Mouse (Mus musculus) heart, embryonic 16.5 days (tissue): ENCODE data around the gene Mamstr. TPM values are rescaled to one million over a fixed set of nuclear protein-coding genes. Genes with fewer than 3 reads are reported as not detected.
A peak's percentile ranks its signal among the peaks of the same experiment; 100 is the strongest.

Experiments
- ATAC-seq: fragments of 200-750 bp; cut with Nextera tagmentation; replicated peaks from 2 replicates; pipeline ENCODE4 v1.8.0; 2017; ENCODE audit warnings: moderate number of reproducible peaks; ENCODE audit not compliant: insufficient read depth, low FRiP score; ENCODE audit errors: extremely low read depth
- H3K27ac ChIP-seq: fragments of 300-500 bp; sonication (generic); 2 replicates; pipeline ENCODE4 v1.5.1; 2014; ENCODE audit warnings: mild to moderate bottlenecking, low read length, control low read depth, moderate library complexity
- H3K27me3 ChIP-seq: fragments of 300-500 bp; sonication (generic); 2 replicates; pipeline ENCODE4 v1.6.1; 2014; ENCODE audit warnings: low read length, mixed read lengths; ENCODE audit not compliant: control insufficient read depth, insufficient read depth
- H3K36me3 ChIP-seq: fragments of 300-500 bp; sonication (generic); 2 replicates; pipeline ENCODE4 v1.6.1; 2014; ENCODE audit not compliant: control insufficient read depth, insufficient read depth
- H3K4me1 ChIP-seq: fragments of 300-500 bp; sonication (generic); 2 replicates; pipeline ENCODE4 v1.6.1; 2014; ENCODE audit warnings: low read length, mixed read lengths; ENCODE audit not compliant: control insufficient read depth, insufficient read depth
- H3K4me2 ChIP-seq: fragments of 300-500 bp; sonication (generic); 2 replicates; pipeline ENCODE4 v1.6.1; 2014; ENCODE audit warnings: low read depth, mild to moderate bottlenecking, control low read depth, low read length
- H3K4me3 ChIP-seq: fragments of 300-500 bp; sonication (generic); 2 replicates; pipeline ENCODE4 v1.5.1; 2014; ENCODE audit warnings: mild to moderate bottlenecking, control low read depth, low read length
- H3K9ac ChIP-seq: fragments of 300-500 bp; sonication (generic); 2 replicates; pipeline ENCODE4 v1.6.1; 2014; ENCODE audit warnings: low read length, control low read depth
- H3K9me3 ChIP-seq: fragments of 300-500 bp; sonication (generic); replicated peaks from 2 replicates; pipeline ENCODE4 v1.6.1; 2016; ENCODE audit warnings: low read length; ENCODE audit not compliant: control insufficient read depth
- WGBS: fragments of 180-500 bp; shearing (Covaris S2); extraction: QIAGEN DNeasy Blood & Tissue Kit; methylation state at CpG from one replicate; pipeline ENCODE4 v1.1.7; 2014; 5-methylcytosine and 5-hydroxymethylcytosine counted together
- polyA plus RNA-seq: library from polyadenylated mRNA; unstranded; fragments of >200 nt; fragmentation: Nextera tagmentation; extraction: Ambion mirVana; gene quantifications from 2 replicates; pipeline ENCODE4 v1.2.1, GENCODE M21; 2015

Mamstr gene
- polyA plus RNA-seq, 1 experiment from 2014 or later, result 9.0 TPM

DNA sequence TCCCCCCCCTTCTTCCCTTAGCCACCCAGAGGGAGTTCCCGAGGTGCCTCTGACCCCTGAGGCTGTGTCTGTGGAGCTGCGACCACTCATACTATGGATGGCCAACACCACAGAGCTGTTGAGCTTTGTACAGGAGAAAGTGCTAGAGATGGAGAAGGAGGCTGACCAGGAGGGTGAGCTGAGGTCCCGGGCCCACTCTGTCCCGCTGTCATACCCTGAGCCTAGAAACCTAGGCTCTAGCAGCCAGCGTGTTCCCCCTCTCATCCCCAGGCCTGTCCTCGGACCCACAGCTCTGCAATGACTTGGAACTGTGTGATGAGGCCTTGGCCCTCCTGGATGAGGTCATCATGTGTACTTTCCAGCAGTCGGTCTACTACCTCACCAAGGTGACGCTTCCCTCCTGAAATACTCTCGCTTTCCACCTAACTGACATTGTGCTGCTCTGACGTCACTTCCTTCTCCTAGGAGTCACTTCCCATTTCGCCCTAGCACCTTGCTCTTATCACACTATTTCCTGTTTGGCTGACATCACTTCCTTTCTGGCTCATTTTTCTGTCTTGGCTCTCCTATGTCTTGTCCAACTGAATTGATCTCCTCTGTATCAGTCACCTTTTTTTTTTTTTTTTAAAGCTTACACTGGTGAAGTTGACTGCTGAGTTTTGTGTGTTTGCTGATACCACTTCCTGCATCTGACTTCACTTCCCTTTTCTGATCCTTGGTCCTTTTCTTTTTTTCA, 4.7 kb upstream of the Mamstr start:
- Histone ChIP-seq H3K4me1 (peaks cover 27% of the 10 kb centered on the region), H3K27ac (peak overlapping the region; percentile 79), H3K27me3 (0 out of 2 replicates have a peak, but pooled peaks cover 2% of the 10 kb centered on the region), H3K36me3 (peaks cover 9% of the 10 kb centered on the region), H3K9ac (no peak overlapping the region), H3K9me3 (no peaks in the 10 kb centered on the region), H3K4me3 (no peak overlapping the region), H3K4me2 (no peak overlapping the region)
- ATAC-seq, result no peak
- 68% methylated on average over 11 of the region's 11 CpGs for WGBS

DNA sequence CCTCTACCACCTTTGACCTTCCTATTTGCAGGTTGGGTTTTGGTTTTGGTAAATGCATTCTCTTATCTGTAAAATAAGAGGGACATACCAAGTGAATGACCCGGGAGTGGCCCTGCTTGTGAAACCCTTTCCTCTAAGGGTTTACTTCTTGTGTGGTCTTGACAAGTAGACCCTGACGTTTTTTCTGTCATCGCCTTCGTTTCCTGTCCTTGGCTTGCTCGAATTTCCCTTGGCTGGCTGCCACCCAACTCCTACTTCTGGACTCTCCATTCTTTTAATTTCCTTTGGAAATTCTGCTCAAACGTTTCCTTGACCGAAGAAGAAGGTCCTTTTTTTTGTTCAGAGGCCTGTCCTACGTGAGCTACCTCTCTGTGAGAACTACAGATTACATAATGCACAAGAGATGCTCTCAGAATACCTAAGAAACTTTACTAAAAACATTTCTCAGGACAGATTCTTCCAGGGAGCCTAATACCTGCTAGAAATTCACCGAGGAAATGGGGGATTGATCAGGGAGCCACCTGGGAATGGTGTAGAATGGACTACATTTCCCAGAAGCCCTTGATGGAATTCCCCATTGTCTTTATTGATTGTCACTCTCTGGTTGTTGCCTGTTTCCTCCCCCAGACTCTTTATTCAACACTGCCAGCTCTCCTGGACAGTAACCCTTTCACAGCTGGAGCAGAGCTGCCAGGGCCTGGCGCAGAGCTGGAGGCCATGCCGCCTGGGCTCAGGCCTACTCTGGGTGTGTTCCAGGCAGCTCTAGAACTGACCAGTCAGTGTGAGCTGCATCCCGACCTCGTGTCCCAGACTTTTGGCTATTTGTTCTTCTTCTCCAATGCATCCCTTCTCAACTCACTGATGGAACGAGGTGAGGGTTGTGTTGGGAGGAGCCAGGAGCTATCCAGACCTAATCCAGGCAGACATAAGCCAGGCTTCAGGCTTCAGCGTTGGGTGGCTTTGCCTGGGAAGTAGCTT, 3.8 kb upstream of the Mamstr start:
- 56% methylated on average over 15 of the region's 15 CpGs for WGBS
- Histone ChIP-seq H3K9me3 (no peaks in the 10 kb centered on the region), H3K27me3 (0 out of 2 replicates have a peak, but pooled peaks cover 2% of the 10 kb centered on the region), H3K9ac (no peak overlapping the region), H3K4me3 (no peak overlapping the region), H3K27ac (peak overlapping the region; percentile 79), H3K4me1 (peaks cover 33% of the 10 kb centered on the region), H3K36me3 (peaks cover 9% of the 10 kb centered on the region), H3K4me2 (peak overlapping the region; percentile 14)
- no peak; the same call in 1 of the 2 replicates for ATAC-seq

DNA sequence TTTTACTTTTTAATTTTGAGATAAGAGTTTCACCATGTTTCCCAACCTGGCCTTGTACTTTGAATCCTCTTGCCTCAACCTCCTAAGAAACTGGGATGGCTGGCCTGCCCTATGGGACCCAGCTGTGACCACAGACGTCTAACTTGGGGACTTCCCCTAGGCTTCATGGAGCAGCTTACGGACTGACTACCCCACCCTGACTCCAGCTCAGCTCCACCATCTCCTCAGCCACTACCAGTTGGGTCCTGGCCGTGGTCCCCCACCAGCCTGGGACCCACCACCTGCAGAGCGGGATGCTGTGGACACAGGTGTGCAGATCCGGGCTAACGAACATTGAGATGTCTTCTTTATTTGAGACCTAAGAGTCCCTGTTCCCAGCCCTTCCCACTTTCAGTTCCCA, 2.1 kb upstream of the Mamstr start:
- peak overlapping the region; percentile 53; the same call in 1 of the 2 replicates for H3K4me2 ChIP-seq

DNA sequence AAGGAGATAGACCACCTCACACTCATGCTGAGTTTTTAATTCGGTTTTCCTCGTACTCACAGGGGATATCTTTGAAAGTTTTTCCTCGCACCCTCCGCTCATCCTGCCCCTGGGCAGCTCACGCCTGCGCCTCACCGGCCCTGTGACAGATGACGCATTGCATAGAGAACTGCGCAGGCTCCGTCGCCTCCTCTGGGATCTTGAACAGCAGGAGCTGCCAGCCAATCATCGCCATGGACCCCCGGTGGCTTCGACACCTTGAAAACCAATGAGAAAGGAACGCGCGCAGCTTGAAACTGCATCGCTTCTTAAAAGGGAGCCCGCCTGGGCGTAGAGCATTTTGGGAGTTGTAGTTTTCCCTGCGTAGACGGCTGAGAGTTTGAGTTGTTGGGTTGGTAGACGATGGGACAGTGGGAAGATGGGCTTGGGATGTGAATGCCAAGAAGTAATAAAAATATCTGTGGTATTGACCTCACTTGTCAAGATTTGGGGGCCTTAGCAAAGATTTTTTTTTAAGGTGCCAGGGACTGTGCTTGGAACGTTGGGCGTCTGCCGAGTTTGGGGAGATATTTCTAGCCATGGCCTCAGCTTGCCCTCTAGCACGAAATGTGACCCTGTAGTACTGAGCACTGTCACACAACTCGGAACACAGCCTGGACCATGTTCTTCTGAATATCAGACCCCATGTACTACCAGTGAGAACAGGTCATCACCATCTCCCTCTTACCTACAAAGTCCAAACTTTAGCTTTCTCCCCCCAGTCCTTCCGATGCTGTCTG, 965 bp upstream of the Mamstr start:
- ATAC-seq, result peak; percentile 77
- H3K27me3 ChIP-seq, result no peaks in the 10 kb centered on the region
- H3K36me3 ChIP-seq, result peaks cover 9% of the 10 kb centered on the region
- H3K4me3 ChIP-seq, result peak overlapping the region; percentile 18
- no peaks in the 10 kb centered on the region for H3K9me3 ChIP-seq
- peaks cover 42% of the 10 kb centered on the region for H3K4me1 ChIP-seq
- peak overlapping the region; percentile 53 for H3K4me2 ChIP-seq
- WGBS, result 29% methylated on average over 29 of the region's 29 CpGs
- H3K9ac ChIP-seq, result peak overlapping the region; percentile 43; the same call in 1 of the 2 replicates
- no peak overlapping the region for H3K27ac ChIP-seq

More for the DNA sequence above, 2.1 kb upstream of the Mamstr start:
- Histone ChIP-seq H3K4me3 (no peak overlapping the region), H3K4me1 (peaks cover 44% of the 10 kb centered on the region), H3K36me3 (peaks cover 9% of the 10 kb centered on the region), H3K9ac (no peak overlapping the region), H3K27ac (no peak overlapping the region), H3K9me3 (no peaks in the 10 kb centered on the region), H3K27me3 (no peaks in the 10 kb centered on the region)
- no peak for ATAC-seq
- 91% methylated on average over 6 of the region's 6 CpGs for WGBS

DNA sequence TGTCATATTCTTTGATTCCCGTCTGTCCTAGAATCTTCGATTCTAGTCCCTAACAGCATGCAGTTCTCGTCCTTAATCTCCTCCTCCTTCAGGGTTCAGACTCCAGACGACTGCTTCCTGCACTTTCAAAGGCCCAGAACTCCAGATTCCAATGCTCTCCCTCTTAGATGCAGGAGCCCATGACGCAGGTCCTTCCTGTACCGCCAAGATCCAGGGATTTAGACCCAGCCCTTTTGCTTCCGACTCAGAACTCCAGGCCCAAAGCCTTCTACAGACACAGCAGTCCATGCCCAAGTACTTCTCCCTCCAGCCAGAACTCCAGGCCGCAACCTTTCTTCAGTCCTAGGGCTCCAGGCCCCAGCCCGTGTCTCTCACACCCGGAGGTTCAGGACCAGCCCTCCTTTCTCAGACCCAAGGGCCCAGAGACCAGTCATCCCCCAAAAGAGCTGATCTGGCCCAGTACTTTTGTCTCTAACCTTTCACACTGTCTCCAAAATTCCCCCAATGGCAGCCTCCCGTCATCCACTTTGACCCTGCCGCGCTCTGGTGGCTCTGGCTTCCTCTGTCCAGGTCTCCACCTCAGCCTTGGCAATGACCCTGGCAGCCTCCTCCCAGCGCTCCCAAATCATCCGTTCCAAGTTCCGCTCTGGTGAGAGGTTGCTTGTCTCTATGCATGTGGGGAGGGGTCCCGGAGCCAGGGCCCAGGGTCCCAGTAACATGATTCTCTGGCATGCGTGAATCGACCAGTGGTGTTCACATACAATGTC, 597 bp downstream of the Mamstr start:
- H3K4me1 ChIP-seq, result peaks cover 49% of the 10 kb centered on the region
- no peak overlapping the region for H3K4me3 ChIP-seq
- H3K9me3 ChIP-seq, result no peaks in the 10 kb centered on the region
- 76% methylated on average over 19 of the region's 19 CpGs for WGBS
- H3K9ac ChIP-seq, result no peak overlapping the region
- H3K27me3 ChIP-seq, result no peaks in the 10 kb centered on the region
- peak overlapping the region; percentile 72 for H3K27ac ChIP-seq
- no peak overlapping the region for H3K4me2 ChIP-seq
- H3K36me3 ChIP-seq, result peaks cover 9% of the 10 kb centered on the region
- ATAC-seq, result no peak

DNA sequence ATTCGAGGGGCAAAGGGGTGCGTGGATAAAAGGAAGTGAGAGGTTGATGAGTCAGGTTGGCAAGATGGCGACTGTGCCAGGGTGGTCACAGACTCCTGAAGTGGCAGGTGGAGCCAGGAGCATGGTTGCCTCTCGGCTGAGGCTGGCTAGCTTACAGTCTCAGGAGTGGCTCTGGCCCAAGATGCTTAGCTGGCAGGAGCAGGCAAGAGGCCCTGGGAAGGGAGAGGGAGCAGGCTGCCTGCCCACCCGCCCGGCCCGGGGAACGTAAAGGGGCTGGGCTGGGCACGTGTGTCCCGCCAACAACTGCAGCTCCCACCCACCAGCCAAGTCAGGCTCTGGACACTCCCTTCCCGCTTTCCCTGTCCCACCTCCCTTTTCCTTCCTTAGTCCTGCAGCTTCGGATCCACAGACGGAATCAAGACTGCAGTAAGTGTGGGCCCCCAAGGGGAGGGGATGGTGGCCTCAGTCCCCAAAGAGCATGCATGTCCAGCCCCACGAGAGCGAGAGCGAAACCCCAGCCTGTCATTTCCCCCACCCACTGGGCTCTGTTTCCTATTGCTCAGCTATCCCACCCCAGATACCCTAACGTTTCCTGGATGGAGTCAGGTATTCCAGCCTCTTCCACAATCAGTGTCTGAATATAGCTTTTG, 1.7 kb downstream of the Mamstr start:
- peak overlapping the region; percentile 72 for H3K27ac ChIP-seq
- H3K9ac ChIP-seq, result peak overlapping the region; percentile 76
- peak overlapping the region; percentile 41 for H3K4me3 ChIP-seq
- peaks cover 4% of the 10 kb centered on the region for H3K36me3 ChIP-seq
- H3K4me2 ChIP-seq, result peak overlapping the region; percentile 67
- no peaks in the 10 kb centered on the region for H3K9me3 ChIP-seq
- H3K4me1 ChIP-seq, result peaks cover 42% of the 10 kb centered on the region
- WGBS, result 36% methylated on average over 16 of the region's 17 CpGs
- peak; percentile 33 for ATAC-seq
- H3K27me3 ChIP-seq, result no peaks in the 10 kb centered on the region

DNA sequence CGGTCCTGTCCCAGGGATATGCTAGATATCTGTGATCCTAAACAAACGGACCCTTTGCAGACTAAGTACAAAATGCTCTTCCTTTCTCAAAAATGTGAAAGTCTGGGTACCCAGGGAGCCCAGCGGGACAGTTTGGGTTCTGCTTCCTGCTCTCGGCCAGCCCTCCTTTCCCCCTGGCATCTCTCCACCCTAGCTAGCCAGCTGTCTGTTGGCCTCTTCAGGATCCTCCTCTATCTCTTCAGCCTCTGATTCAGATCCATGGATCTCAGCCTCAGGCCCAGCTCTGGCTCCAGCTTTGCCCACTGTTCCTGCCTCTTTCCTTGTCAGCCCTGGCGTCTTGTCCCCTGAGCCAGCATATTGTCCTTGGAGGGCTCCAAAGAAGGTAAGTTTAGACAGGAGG, 2.3 kb downstream of the Mamstr start:
- H3K9ac ChIP-seq, result peak overlapping the region; percentile 76
- H3K4me3 ChIP-seq, result peak overlapping the region; percentile 41
- no peak for ATAC-seq
- H3K36me3 ChIP-seq, result no peaks in the 10 kb centered on the region
- H3K9me3 ChIP-seq, result no peaks in the 10 kb centered on the region
- peaks cover 42% of the 10 kb centered on the region for H3K4me1 ChIP-seq
- H3K4me2 ChIP-seq, result peak overlapping the region; percentile 67
- H3K27ac ChIP-seq, result peak overlapping the region; percentile 72
- WGBS, result 60% methylated on average over 5 of the region's 5 CpGs
- H3K27me3 ChIP-seq, result no peaks in the 10 kb centered on the region
